8 mouse cellular contexts compared by ENCODE assay signal in the genomic region with DNA sequence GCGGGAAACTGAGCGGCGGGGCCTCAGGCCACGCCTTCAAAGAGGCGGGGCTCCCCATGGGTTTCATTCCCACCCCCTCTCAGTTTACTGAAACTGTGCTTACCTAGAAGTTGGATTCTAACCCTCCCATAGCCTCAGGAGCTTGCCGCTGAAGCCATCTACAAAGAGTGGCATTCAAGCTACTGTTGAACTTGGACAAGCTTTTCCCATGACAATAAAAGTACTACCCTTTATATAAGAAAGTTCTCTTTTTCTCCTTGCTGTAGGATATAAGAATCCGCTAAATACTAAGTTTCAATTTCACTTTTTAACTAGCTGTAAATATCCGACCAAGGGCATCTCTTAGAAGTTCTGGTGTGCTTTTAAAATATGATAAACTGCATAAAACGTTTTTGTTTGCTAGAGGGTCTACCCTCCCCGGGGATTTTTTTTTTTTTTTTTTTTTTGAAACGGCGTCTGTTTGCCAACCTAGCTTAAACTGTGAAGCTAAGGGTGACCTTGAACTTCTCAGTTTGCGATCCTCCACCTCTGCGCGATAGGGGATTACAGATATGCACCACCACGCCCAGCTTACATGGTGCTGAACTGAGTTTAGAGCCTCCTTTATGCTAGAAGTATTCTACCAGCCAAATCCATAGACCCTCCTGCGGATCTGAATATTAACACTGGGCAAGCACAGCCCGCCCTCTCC. TPM values are rescaled to one million over a fixed set of nuclear protein-coding genes. Genes with fewer than 3 reads are reported as not detected.
DNase-seq lines count a peak whose midpoint lies in the region; ATAC-seq lines count a peak whose summit lies in the region.

No protein-coding gene starts in this region.

- no peaks in the 10 kb centered on the region for H3K36me3 ChIP-seq in forebrain, embryonic 13.5 days (ENCODE audit: poor library complexity, severe bottlenecking)
- H3K36me3 ChIP-seq in kidney, embryonic 14.5 days (ENCODE audit: control insufficient read depth, insufficient read depth, low read length): no peaks in the 10 kb centered on the region
- H3K36me3 ChIP-seq in midbrain, embryonic 11.5 days (ENCODE audit: control insufficient read depth, insufficient read depth, low read length): no peaks in the 10 kb centered on the region

- ATAC-seq in forebrain, embryonic 13.5 days: no peak
- ATAC-seq in kidney, embryonic 14.5 days (ENCODE audit: low FRiP score, low TSS enrichment): no peak
- peak; percentile 1 for ATAC-seq in midbrain, embryonic 11.5 days (ENCODE audit: low FRiP score)
- ATAC-seq in activated CD4-positive, CD25-positive, alpha-beta regulatory T cell, adult 4 months: no peak

- H3K9ac ChIP-seq in forebrain, embryonic 13.5 days: peak overlapping the region; percentile 74
- peak overlapping the region; percentile 18; the same call in 1 of the 2 replicates for H3K9ac ChIP-seq in kidney, embryonic 14.5 days (ENCODE audit: low read depth, low read length)
- H3K9ac ChIP-seq in midbrain, embryonic 11.5 days (ENCODE audit: low read length): peak overlapping the region; percentile 76; the same call in 1 of the 2 replicates

- no peaks in the 10 kb centered on the region for H3K27me3 ChIP-seq in forebrain, embryonic 13.5 days
- H3K27me3 ChIP-seq in kidney, embryonic 14.5 days (ENCODE audit: control insufficient read depth, insufficient read depth, low read length): no peaks in the 10 kb centered on the region
- H3K27me3 ChIP-seq in midbrain, embryonic 11.5 days (ENCODE audit: control insufficient read depth, insufficient read depth, low read length): no peaks in the 10 kb centered on the region

- no peaks in the 10 kb centered on the region for H3K9me3 ChIP-seq in forebrain, embryonic 13.5 days (replicated peaks)
- H3K9me3 ChIP-seq in kidney, embryonic 14.5 days (ENCODE audit: control insufficient read depth, low read length): no peaks in the 10 kb centered on the region
- no peaks in the 10 kb centered on the region for H3K9me3 ChIP-seq in midbrain, embryonic 11.5 days (ENCODE audit: control insufficient read depth, low read length)

- peak; percentile 74 for DNase-seq in 416B (ENCODE audit: low read depth)
- DNase-seq in R1 (ENCODE audit: low read depth, low spot score): peak; percentile 79
- no peak for DNase-seq in midbrain, embryonic 11.5 days (ENCODE audit: low spot score, missing footprints)
- DNase-seq in thymus, postnatal 10 days (ENCODE audit: low spot score in 2 of 2): peak; percentile 14 to 36
- DNase-seq in cerebellum, adult 18-20 months: no peak

- H3K4me2 ChIP-seq in forebrain, embryonic 13.5 days: peak overlapping the region; percentile 76
- H3K4me2 ChIP-seq in kidney, embryonic 14.5 days (replicated peaks; ENCODE audit: low read depth, low read length): peak overlapping the region; percentile 54
- peak overlapping the region; percentile 65 for H3K4me2 ChIP-seq in midbrain, embryonic 11.5 days

- H3K4me1 ChIP-seq in forebrain, embryonic 13.5 days: peaks cover 24% of the 10 kb centered on the region
- H3K4me1 ChIP-seq in kidney, embryonic 14.5 days (ENCODE audit: control insufficient read depth, insufficient read depth, low read length): 0 out of 2 replicates have a peak, but pooled peaks cover 6% of the 10 kb centered on the region
- peaks cover 7% of the 10 kb centered on the region; the same call in 1 of the 2 replicates for H3K4me1 ChIP-seq in midbrain, embryonic 11.5 days (ENCODE audit: control insufficient read depth, insufficient read depth, low read length)

- peak overlapping the region; percentile 51 for H3K27ac ChIP-seq in forebrain, embryonic 13.5 days
- peak overlapping the region; percentile 66; the same call in 1 of the 2 replicates for H3K27ac ChIP-seq in kidney, embryonic 14.5 days (ENCODE audit: low read depth, low read length)
- H3K27ac ChIP-seq in midbrain, embryonic 11.5 days (ENCODE audit: low read depth, low read length): no peak overlapping the region

- peak overlapping the region; percentile 79 for H3K4me3 ChIP-seq in forebrain, embryonic 13.5 days
- H3K4me3 ChIP-seq in kidney, embryonic 14.5 days (ENCODE audit: low read length): peak overlapping the region; percentile 67
- H3K4me3 ChIP-seq in midbrain, embryonic 11.5 days (ENCODE audit: low read depth, low read length): peak overlapping the region; percentile 78

- WGBS in forebrain, embryonic 13.5 days: 28% methylated on average over 18 of the region's 18 CpGs
- 31% methylated on average over 18 of the region's 18 CpGs for WGBS in kidney, embryonic 14.5 days
- WGBS in midbrain, embryonic 11.5 days: 30% methylated on average over 18 of the region's 18 CpGs

RNA-seq across cellular contexts. Expression of a gene that starts 0.4 kb away (rescaled TPM):
- 2.5 and 2.6 TPM in 2 replicates for polyA plus RNA-seq in forebrain, embryonic 13.5 days (2015; fragmentation: Nextera tagmentation; extraction: Ambion mirVana)
- 3.7 and 3.9 TPM in 2 replicates for polyA plus RNA-seq in kidney, embryonic 14.5 days (2014; fragmentation: Nextera tagmentation; extraction: Ambion mirVana)
- 2.0 and 2.7 TPM in 2 replicates for polyA plus RNA-seq in midbrain, embryonic 11.5 days (2014; fragmentation: Nextera tagmentation; extraction: Ambion mirVana)
- 1 to 10 TPM; 1.3 to 1.7 TPM for polyA plus RNA-seq in activated CD4-positive, CD25-positive, alpha-beta regulatory T cell, adult 4 months (2017; shearing (Covaris generic))

Comparison
In these comparisons a context has a peak if more than half of its experiments do, and no peak if none do; other contexts are left out.
1. DNase-seq: peak in 416B (single experiment), R1 (single experiment) and thymus, postnatal 10 days (2 of 2); none in midbrain, embryonic 11.5 days (single experiment) and cerebellum, adult 18-20 months (0 of 2).
2. H3K9ac ChIP-seq: peak in every context shown above with its lines; median percentile 76 in midbrain, embryonic 11.5 days; 74 in forebrain, embryonic 13.5 days; 18 in kidney, embryonic 14.5 days.
3. Peak in every context shown above with its lines, with median percentiles within 50 percentile points of each other: H3K4me2 ChIP-seq and H3K4me3 ChIP-seq.